Mouse (Mus musculus) heart, adult 9 months (tissue): ENCODE measurements around the gene Lrch3.

ENCODE experiments used
- DNase-seq, 2 experiments: peaks; one replicate each; pipeline ENCODE4 v3.0.0; 2022; ENCODE audit warnings: low spot score in 2 of 2

Gene Lrch3

GRCm38 (mm10) chr16:32984631-32985030, 70.7 kb downstream of the Lrch3 start:
- DNase-seq, result no peak

GRCm38 (mm10) chr16:32992158-32992557, 78.3 kb downstream of the Lrch3 start:
- DNase-seq, result no peak

- DNase-seq, result no peak
Measured at GRCm38 (mm10) chr16:33005216-33005615, 91.3 kb downstream of the Lrch3 start.

- DNase-seq, result no peak
Measured at GRCm38 (mm10) chr16:33006888-33007287, 93.0 kb downstream of the Lrch3 start.

- DNase-seq, result no peak
Measured at GRCm38 (mm10) chr16:33007436-33007835, 93.5 kb downstream of the Lrch3 start.

GRCm38 (mm10) chr16:33010166-33010565, 96.3 kb downstream of the Lrch3 start:
- DNase-seq, result no peak

GRCm38 (mm10) chr16:33013801-33014200, 99.9 kb downstream of the Lrch3 start:
- DNase-seq, result no peak

- no peak for DNase-seq
Measured at GRCm38 (mm10) chr16:33014921-33015320, 101.0 kb downstream of the Lrch3 start.

- no peak for DNase-seq
Measured at GRCm38 (mm10) chr16:33015396-33015907, 101.6 kb downstream of the Lrch3 start.

- no peak for DNase-seq
Measured at GRCm38 (mm10) chr16:33015986-33016385, 102.1 kb downstream of the Lrch3 start.

GRCm38 (mm10) chr16:33017677-33018349, 103.9 kb downstream of the Lrch3 start:
- no peak for DNase-seq

GRCm38 (mm10) chr16:33019117-33019770, 105.3 kb downstream of the Lrch3 start:
- no peak for DNase-seq

- DNase-seq, result no peak
Measured at GRCm38 (mm10) chr16:33021381-33021780, 107.5 kb downstream of the Lrch3 start.

GRCm38 (mm10) chr16:33023750-33024149, 109.8 kb downstream of the Lrch3 start:
- DNase-seq, result peak; percentile 57 to 78

GRCm38 (mm10) chr16:33024456-33025104, 110.7 kb downstream of the Lrch3 start:
- no peak for DNase-seq

- no peak for DNase-seq
Measured at GRCm38 (mm10) chr16:33026357-33026756, 112.5 kb downstream of the Lrch3 start.

GRCm38 (mm10) chr16:33036006-33036405, 122.1 kb downstream of the Lrch3 start:
- DNase-seq, result no peak

- DNase-seq, result no peak
Measured at GRCm38 (mm10) chr16:33042682-33043081, 128.8 kb downstream of the Lrch3 start.

- DNase-seq, result no peak
Measured at GRCm38 (mm10) chr16:33043268-33043667, 129.4 kb downstream of the Lrch3 start.

GRCm38 (mm10) chr16:33048004-33048403, 134.1 kb downstream of the Lrch3 start:
- DNase-seq, result no peak

GRCm38 (mm10) chr16:33048686-33049085, 134.8 kb downstream of the Lrch3 start:
- no peak for DNase-seq

GRCm38 (mm10) chr16:33049809-33050208, 135.9 kb downstream of the Lrch3 start:
- DNase-seq, result no peak

GRCm38 (mm10) chr16:33053141-33053540, 139.2 kb downstream of the Lrch3 start:
- DNase-seq, result no peak
